Mouse (Mus musculus) CH12.LX (cell line): ENCODE results near the gene Rxfp4.

ENCODE experiments used
- BHLHE40 ChIP-seq: IDR thresholded peaks from 2 replicates; pipeline ENCODE4 v1.6.1; 2011; ENCODE audit warnings: mild to moderate bottlenecking, low read depth, low read length, improper control_type of control experiment
- CHD1 ChIP-seq: IDR thresholded peaks from 2 replicates; pipeline ENCODE4 v1.6.1; 2012; ENCODE audit warnings: low read depth, low read length, improper control_type of control experiment, inconsistent platforms
- CTCF ChIP-seq, 2 experiments: IDR thresholded peaks in 1 of 2; conservative IDR thresholded peaks in 1 of 2; 2 replicates each; pipeline ENCODE4 v1.5.1; 2011 to 2012; ENCODE audit warnings: low read depth in 2 of 2, low read length in 2 of 2, improper control_type of control experiment in 1 of 2, inconsistent platforms in 1 of 2, mild to moderate bottlenecking in 1 of 2, moderate library complexity in 1 of 2
- E2F4 ChIP-seq: IDR thresholded peaks from 2 replicates; pipeline ENCODE4 v1.6.1; 2011; ENCODE audit warnings: low read depth, low read length, improper control_type of control experiment; ENCODE audit not compliant: insufficient replicate concordance
- EP300 ChIP-seq: IDR thresholded peaks from 2 replicates; pipeline ENCODE4 v1.6.1; 2011; ENCODE audit warnings: low read length, improper control_type of control experiment
- JUND ChIP-seq: conservative IDR thresholded peaks from 2 replicates; pipeline ENCODE4 v1.6.1; 2011; ENCODE audit warnings: low read depth, low read length, improper control_type of control experiment
- NRF1 ChIP-seq: IDR thresholded peaks from 2 replicates; pipeline ENCODE4 v1.6.1; 2014; ENCODE audit warnings: low read depth, mild to moderate bottlenecking, inconsistent platforms, low read length, improper control_type of control experiment, moderate library complexity
- POLR2A ChIP-seq: IDR thresholded peaks from 2 replicates; pipeline ENCODE4 v1.6.1; 2011; ENCODE audit warnings: low read depth, mild to moderate bottlenecking, improper control_type of control experiment, low read length
- RCOR1 ChIP-seq: conservative IDR thresholded peaks from 2 replicates; pipeline ENCODE4 v1.6.1; 2012; ENCODE audit warnings: low read depth, mild to moderate bottlenecking, inconsistent platforms, low read length, improper control_type of control experiment
- USF1 ChIP-seq: IDR thresholded peaks from 2 replicates; pipeline ENCODE4 v1.6.1; 2014; ENCODE audit warnings: low read depth, mild to moderate bottlenecking, inconsistent platforms, low read length, improper control_type of control experiment

DNA sequence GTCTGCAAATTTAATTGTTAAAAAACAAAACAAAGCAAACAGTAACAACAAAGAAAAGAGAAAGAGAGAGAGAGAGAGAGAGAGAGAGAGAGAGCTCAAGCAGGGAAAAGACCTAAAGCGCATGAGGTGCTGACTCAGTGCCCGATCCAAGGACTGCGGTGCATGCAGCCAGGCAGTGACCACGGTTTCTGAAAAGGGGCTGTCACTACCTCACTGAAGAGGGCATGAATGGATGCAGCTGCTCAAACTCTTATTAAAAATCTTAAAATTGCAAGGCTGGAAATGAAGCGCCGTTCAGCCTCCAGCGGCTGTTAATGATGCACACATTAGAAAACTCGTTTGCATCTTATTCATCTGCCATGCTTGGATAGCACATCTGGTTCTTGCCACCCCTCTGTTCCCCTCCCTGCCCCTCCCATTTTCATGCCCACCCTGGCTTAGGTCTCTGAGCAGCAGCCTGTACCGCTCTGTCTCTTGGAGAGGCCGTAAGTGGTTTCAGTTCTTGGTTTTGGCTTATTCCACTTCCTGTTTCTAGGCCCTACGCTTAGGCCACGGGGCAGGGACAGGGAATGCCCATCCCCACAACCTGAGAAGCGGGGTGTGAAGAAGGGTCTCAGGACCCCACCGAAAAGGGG lies 5.0 kb downstream of the Rxfp4 start:
- peak; percentile 59; the same call in 1 of the 2 replicates for TF ChIP-seq BHLHE40
- TF ChIP-seq EP300 = peak; percentile 97
- peak; percentile 29; the same call in 1 of the 2 replicates for TF ChIP-seq POLR2A
- TF ChIP-seq CHD1 = no peak
- TF ChIP-seq CTCF (conservative IDR thresholded peaks at IDR 0.05 in 1 of 2, IDR thresholded peaks at IDR 0.05 in 1 of 2; ENCODE audit: low read depth in 2 of 2, low read length in 2 of 2) = no peak
- TF ChIP-seq RCOR1 = peak; percentile 86
- no peak for TF ChIP-seq E2F4
- TF ChIP-seq JUND = no peak
- no peak for TF ChIP-seq USF1
- 0 out of 2 replicates have a peak, but pooled peaks have one; percentile 18 for TF ChIP-seq NRF1
